ENCODE assay signal across 9 mouse cellular contexts in genomic region chr2:32990167-32990832, GRCm38 (mm10). TPM values are rescaled to one million over a fixed set of nuclear protein-coding genes. Genes with fewer than 3 reads are reported as not detected.
DNase-seq lines count a peak whose midpoint lies in the region; TF ChIP-seq lines count a peak whose summit lies in the region.
"Had no signal": no experiment of that assay in that cellular context is flagged by ENCODE, and none has a peak within 500 bp of the region (broad histone marks: within the 10 kb centered on the region; RNA-seq: fewer than 3 reads in every experiment).

No protein-coding gene starts in this region.

- peak; percentile 82 for TF ChIP-seq CTCF in layer of hippocampus, adult 2 months (conservative IDR thresholded peaks at IDR 0.05)
- TF ChIP-seq CTCF in ES-Bruce4 (IDR thresholded peaks at IDR 0.05; ENCODE audit: low read depth, low read length), result peak; percentile 20

- no peaks in the 10 kb centered on the region for H3K9me3 ChIP-seq in ES-Bruce4 (replicated peaks; ENCODE audit: control insufficient read depth, insufficient read depth, low read length, poor library complexity, severe bottlenecking)

- no peaks in the 10 kb centered on the region for H3K4me1 ChIP-seq in ES-Bruce4 (ENCODE audit: control insufficient read depth, insufficient read depth, low read length)

- no peak overlapping the region for H3K4me3 ChIP-seq in layer of hippocampus, adult 2 months
- H3K4me3 ChIP-seq in ES-Bruce4 (ENCODE audit: low read depth, low read length), result no peak overlapping the region

- no peaks in the 10 kb centered on the region for H3K36me3 ChIP-seq in ES-Bruce4 (ENCODE audit: control insufficient read depth, insufficient read depth, low read length, poor library complexity, severe bottlenecking)

- no peak for TF ChIP-seq EP300 in ES-Bruce4 (IDR thresholded peaks at IDR 0.05; ENCODE audit: insufficient read depth, low read depth, low read length)

- no peak for TF ChIP-seq POLR2A in ES-Bruce4 (IDR thresholded peaks at IDR 0.05; ENCODE audit: insufficient read depth, low read length)

- H3K9ac ChIP-seq in ES-Bruce4 (ENCODE audit: low read depth, poor library complexity, severe bottlenecking), result no peak overlapping the region

- no peaks in the 10 kb centered on the region for H3K27me3 ChIP-seq in ES-Bruce4 (ENCODE audit: control insufficient read depth, insufficient read depth, low read length, poor library complexity, severe bottlenecking)

- no peak overlapping the region for H3K27ac ChIP-seq in layer of hippocampus, adult 2 months
- H3K27ac ChIP-seq in ES-Bruce4 (ENCODE audit: insufficient read depth, low read length), result no peak overlapping the region

- DNase-seq in layer of hippocampus, adult 2 months (ENCODE audit: low spot score in 2 of 2), result no peak
- no peak for DNase-seq in layer of hippocampus, adult 8-10 months (ENCODE audit: low spot score in 2 of 2)
- peak; percentile 38 for DNase-seq in CD4-positive helper T cell, adult 2 months (ENCODE audit: low read depth, low spot score)
- peak; percentile 54 for DNase-seq in embryo, embryonic 10.5 days (ENCODE audit: low spot score)
- no peak for DNase-seq in right cerebral cortex, postnatal 4 days
- no peak for DNase-seq in gastrocnemius, postnatal 10 days
- DNase-seq: kidney, adult 8-10 months; lung, postnatal 36 days had no signal

RNA-seq across cellular contexts. Expression of gene Slc2a8, which starts 8.4 kb away (rescaled TPM):
- 10 to 100 TPM; 19.1 to 21.7 TPM for total RNA-seq in layer of hippocampus, adult 2 months (2021)
- total RNA-seq in layer of hippocampus, adult 8-10 months (2022), result 10 to 100 TPM; 19.7 to 23.1 (median 21.8) TPM
- 7.9 and 9.0 TPM in 2 replicates for polyA plus RNA-seq in ES-Bruce4 (2011; ENCODE audit: insufficient read depth, insufficient read length, low read depth, missing spikeins)
- total RNA-seq in gastrocnemius, postnatal 10 days (2021), result 1 to 10 TPM; 7.2 to 7.6 TPM

RNA-seq across cellular contexts. Expression of gene Lrsam1, which starts 28.9 kb away (rescaled TPM):
- 10 to 100 TPM; 36.8 to 37.9 TPM for total RNA-seq in layer of hippocampus, adult 2 months (2021)
- total RNA-seq in layer of hippocampus, adult 8-10 months (2022), result 10 to 100 TPM; 35.1 to 39.9 (median 38.6) TPM
- 14.7 and 17.0 TPM in 2 replicates for polyA plus RNA-seq in ES-Bruce4 (2011; ENCODE audit: insufficient read depth, insufficient read length, low read depth, missing spikeins)
- 10 to 100 TPM in 1 of 2 experiments, 1 to 10 TPM in 1; 9.9 to 12.9 TPM for total RNA-seq in gastrocnemius, postnatal 10 days (2021)

RNA-seq across cellular contexts. Expression of gene Rpl12, which starts 28.9 kb away (rescaled TPM):
- total RNA-seq in layer of hippocampus, adult 2 months (2021), result 100 to 1,000 TPM; 115 to 125 TPM
- 100 to 1,000 TPM; 120 to 150 (median 129) TPM for total RNA-seq in layer of hippocampus, adult 8-10 months (2022)
- 114 and 117 TPM in 2 replicates for polyA plus RNA-seq in ES-Bruce4 (2011; ENCODE audit: insufficient read depth, insufficient read length, low read depth, missing spikeins)
- total RNA-seq in gastrocnemius, postnatal 10 days (2021), result 100 to 1,000 TPM; 156 to 177 TPM

Comparison
In these comparisons a context has a peak if more than half of its experiments do, and no peak if none do; other contexts are left out.
1. DNase-seq: peak in CD4-positive helper T cell, adult 2 months (single experiment) and embryo, embryonic 10.5 days (single experiment); none in layer of hippocampus, adult 2 months (0 of 2), layer of hippocampus, adult 8-10 months (0 of 2), right cerebral cortex, postnatal 4 days (single experiment) and gastrocnemius, postnatal 10 days (single experiment).